Mouse (Mus musculus) T-helper 2 cell (primary cell): ENCODE data around the gene Cstf2.

Experiments
- in situ Hi-C: fragments of 300-600 bp; cut with MboI, MseI; formaldehyde crosslinking; loops from one replicate; pipeline ENCODE4 v1.15.1; 2025; ENCODE audit warnings: high pct_unique_total_duplicates

The Cstf2 gene

DNA sequence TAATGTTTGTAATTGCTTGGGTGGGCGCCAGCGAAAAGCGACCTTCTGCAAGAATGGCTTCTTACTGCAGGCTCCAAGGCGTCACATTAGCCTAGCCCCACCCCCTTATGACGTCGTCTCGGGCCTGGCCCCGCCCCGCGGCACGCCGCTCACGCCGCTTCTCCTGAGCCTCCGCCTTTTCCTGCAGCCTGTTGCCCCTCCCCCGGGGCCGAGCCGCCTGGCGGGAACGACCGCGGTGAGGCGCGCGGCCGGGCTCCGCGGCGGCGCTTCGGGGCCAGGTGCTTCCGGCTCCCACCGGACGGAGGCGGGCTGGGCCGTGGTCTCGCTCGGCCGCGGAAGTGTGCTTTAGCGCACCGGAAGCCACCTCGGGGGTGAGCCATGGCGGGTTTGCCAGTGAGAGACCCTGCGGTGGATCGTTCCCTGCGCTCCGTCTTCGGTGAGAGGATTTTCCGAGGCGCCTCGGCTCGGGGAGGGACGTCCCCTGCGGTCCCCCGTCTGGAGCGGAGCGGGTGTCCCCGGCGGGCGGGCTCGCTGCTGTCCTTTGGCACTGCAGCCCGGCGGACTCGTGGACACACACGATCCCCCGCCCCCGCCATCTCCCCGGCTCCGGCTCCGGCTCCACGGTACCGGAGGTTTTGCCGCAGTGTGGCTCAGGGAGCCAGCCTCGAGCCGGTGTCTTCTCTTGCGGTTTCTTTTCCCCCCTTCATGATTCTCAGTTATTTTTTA is at the start of gene Cstf2:
Gene Cstf2 (plus strand): TSS at position 201 of the 726 bp plus-strand sequence.
- in situ Hi-C loops: no loop called here

GRCm38 (mm10) chrX:134019005-134019404 is 40.0 kb upstream of the Cstf2 start:
- in situ Hi-C loops: loop anchor here (5.0 kb wide), 1 partner anchor 72 kb away; no protein-coding TSS in a partner anchor

DNA sequence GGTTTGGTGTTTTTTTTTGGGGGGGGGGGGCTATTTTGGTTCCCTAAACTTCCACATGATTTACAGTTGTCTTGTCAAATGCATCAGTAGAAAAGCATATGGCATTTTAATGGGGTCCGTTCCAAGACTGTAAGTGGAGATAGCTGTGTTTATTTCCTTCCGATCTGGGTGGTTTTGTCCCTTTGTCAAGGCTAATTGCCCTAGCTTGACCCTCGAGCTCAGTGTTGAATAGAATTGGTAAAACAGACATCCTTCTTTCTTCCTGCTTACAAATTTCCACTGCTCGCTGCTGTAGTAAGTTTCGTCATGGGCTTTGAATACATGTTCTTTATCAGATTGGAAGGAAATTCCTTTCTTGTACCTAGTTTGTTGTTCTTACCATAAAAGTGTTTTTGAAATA is 38.3 kb upstream of the Cstf2 start:
- in situ Hi-C loops: loop anchor here (10.0 kb wide), 1 partner anchor 236 kb away; no protein-coding TSS in a partner anchor

- in situ Hi-C loops: no loop called here
Measured at GRCm38 (mm10) chrX:134048994-134049393, 10.0 kb upstream of the Cstf2 start.

- in situ Hi-C loops: no loop called here
Measured at GRCm38 (mm10) chrX:134056897-134057296, 2.1 kb upstream of the Cstf2 start.

- in situ Hi-C loops: no loop called here
Measured at GRCm38 (mm10) chrX:134058040-134058875, 729 bp upstream of the Cstf2 start.

DNA sequence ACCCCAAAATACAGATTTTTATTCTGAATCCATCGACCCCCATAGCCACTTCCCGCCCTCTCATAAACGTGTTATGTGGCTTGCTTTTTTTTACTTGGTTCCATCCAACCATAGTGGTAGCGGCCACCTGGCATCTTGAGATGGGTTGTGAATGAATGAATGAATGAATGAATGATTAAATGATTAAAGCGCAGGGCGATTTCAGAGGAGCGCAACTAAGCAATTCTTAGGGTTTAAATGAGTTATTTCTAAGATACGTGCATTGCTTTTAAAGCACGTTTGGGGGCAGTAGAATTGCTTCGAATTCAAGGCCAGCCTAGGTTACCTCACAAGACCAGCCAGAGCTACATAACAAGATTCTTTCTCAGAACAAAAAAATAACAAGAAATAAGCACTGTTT is 777 bp downstream of the Cstf2 start:
- in situ Hi-C loops: no loop called here

- in situ Hi-C loops: no loop called here
Measured at GRCm38 (mm10) chrX:134085453-134085852, 26.5 kb downstream of the Cstf2 start.

- in situ Hi-C loops: no loop called here
Measured at GRCm38 (mm10) chrX:134102641-134103040, 43.7 kb downstream of the Cstf2 start.

- in situ Hi-C loops: no loop called here
Measured at GRCm38 (mm10) chrX:134111767-134112166, 52.8 kb downstream of the Cstf2 start.

- in situ Hi-C loops: no loop called here
Measured at GRCm38 (mm10) chrX:134116417-134116816, 57.4 kb downstream of the Cstf2 start.

DNA sequence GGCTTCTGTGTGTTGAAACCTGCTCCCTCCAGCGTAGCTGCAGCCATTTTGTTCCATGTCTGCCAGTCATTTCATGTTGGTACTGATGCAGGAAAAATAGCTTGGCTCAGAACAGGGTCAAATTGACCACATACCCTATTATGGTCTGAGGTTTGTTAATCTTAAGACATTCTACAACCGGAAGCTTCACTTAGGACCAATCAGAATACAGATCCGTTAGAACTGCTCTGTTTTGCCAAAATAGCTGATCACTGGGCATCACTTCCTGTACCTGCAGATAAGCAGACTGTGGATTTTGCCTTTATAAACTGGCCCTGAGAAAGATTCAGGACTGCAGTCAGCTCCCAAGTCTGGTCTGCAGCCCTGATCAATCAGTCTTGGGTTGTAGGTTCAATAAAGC is 69.6 kb downstream of the Cstf2 start:
- in situ Hi-C loops: no loop called here

- in situ Hi-C loops: no loop called here
Measured at GRCm38 (mm10) chrX:134132295-134132694, 73.3 kb downstream of the Cstf2 start.

DNA sequence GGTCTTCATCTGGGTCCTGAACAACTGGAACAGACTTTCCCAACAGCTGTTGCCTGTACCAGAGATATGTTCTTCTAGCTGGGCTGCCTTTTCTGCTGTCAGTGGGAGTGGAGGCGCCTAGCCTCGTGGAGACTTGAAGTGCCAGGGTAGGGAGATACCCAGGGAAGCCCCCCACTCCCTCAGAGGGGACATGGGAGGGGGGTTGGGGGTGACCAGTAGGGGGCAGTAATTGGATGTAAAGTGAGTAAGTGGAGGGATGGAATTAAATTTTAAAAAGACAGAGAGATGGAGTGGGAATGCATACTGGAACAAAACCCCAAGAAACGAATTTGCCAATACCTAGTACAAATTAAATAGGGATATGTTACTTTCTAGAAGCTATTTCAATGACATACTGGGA is 74.8 kb downstream of the Cstf2 start:
- in situ Hi-C loops: no loop called here
